In the genomic region with DNA sequence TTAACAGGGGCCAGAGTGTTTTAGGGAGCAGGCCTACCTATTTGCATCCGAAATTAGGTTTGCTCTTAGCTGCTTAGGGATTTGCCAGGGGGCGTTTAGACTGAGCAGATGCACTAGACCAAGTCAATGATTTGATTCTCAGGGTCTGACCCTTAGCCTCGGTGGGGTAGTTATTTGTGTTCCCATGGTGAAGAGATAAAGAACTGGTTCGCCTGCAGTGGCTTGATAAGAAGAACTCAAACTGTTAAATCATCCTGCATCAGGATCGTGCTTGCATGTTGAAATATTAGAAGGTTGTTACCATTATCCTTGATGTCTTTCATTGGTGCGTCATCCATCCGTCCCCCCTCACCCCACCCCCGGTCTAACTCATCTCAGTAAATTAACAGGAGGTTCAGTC, we compare ENCODE assay signal across 8 mouse cellular contexts. TPM values are rescaled to one million over a fixed set of nuclear protein-coding genes. Genes with fewer than 3 reads are reported as not detected.
A peak's percentile ranks its signal among the peaks of the same experiment; 100 is the strongest.
DNase-seq lines count a peak whose midpoint lies in the region; ATAC-seq and TF ChIP-seq lines count a peak whose summit lies in the region.

No protein-coding gene starts in this region.

- H3K4me3 ChIP-seq in heart, embryonic 15.5 days = peak overlapping the region; percentile 66
- H3K4me3 ChIP-seq in bone marrow, adult 2 months (replicated peaks; ENCODE audit: control insufficient read depth, low read depth, low read length) = peak overlapping the region; percentile 53
- peak overlapping the region; percentile 58 for H3K4me3 ChIP-seq in forebrain, postnatal 0 days (ENCODE audit: low read depth, low read length)
- peak overlapping the region; percentile 73 for H3K4me3 ChIP-seq in liver, postnatal 0 days (ENCODE audit: low read depth, low read length)

- H3K4me2 ChIP-seq in heart, embryonic 15.5 days = peak overlapping the region; percentile 74
- peak overlapping the region; percentile 57 for H3K4me2 ChIP-seq in forebrain, postnatal 0 days (ENCODE audit: low read depth)
- peak overlapping the region; percentile 73 for H3K4me2 ChIP-seq in liver, postnatal 0 days (ENCODE audit: low read depth, low read length)

- ATAC-seq in heart, embryonic 15.5 days (replicated peaks; ENCODE audit: insufficient number of reproducible peaks, insufficient read depth, low FRiP score, low read depth) = no peak
- no peak for ATAC-seq in forebrain, postnatal 0 days
- ATAC-seq in liver, postnatal 0 days = peak; percentile 22
- no peak for ATAC-seq in activated CD4-positive, CD25-positive, alpha-beta regulatory T cell, adult 4 months

- TF ChIP-seq CTCF in bone marrow, adult 2 months (IDR thresholded peaks at IDR 0.05; ENCODE audit: control insufficient read depth, insufficient read depth, low read length) = no peak
- TF ChIP-seq CTCF in forebrain, postnatal 0 days (IDR thresholded peaks at IDR 0.05; ENCODE audit: low read depth) = no peak
- TF ChIP-seq CTCF in liver, postnatal 0 days (IDR thresholded peaks at IDR 0.05; ENCODE audit: low read depth) = no peak

- WGBS in heart, embryonic 15.5 days = 15% methylated on average over 8 of the region's 8 CpGs
- WGBS in bone marrow, adult 2 months = 11% methylated on average over 8 of the region's 8 CpGs
- WGBS in forebrain, postnatal 0 days = 38% methylated on average over 8 of the region's 8 CpGs
- 17% methylated on average over 8 of the region's 8 CpGs for WGBS in liver, postnatal 0 days (ENCODE audit: insufficient replicate concordance)

- H3K9ac ChIP-seq in heart, embryonic 15.5 days = peak overlapping the region; percentile 41
- peak overlapping the region; percentile 85 for H3K9ac ChIP-seq in forebrain, postnatal 0 days
- peak overlapping the region; percentile 80 for H3K9ac ChIP-seq in liver, postnatal 0 days (replicated peaks)

- H3K4me1 ChIP-seq in heart, embryonic 15.5 days (replicated peaks) = no peaks in the 10 kb centered on the region
- H3K4me1 ChIP-seq in bone marrow, adult 2 months (ENCODE audit: control insufficient read depth, insufficient read depth, low read length) = no peaks in the 10 kb centered on the region; the same call in 1 of the 2 replicates
- no peaks in the 10 kb centered on the region for H3K4me1 ChIP-seq in forebrain, postnatal 0 days (ENCODE audit: insufficient read depth)
- H3K4me1 ChIP-seq in liver, postnatal 0 days (ENCODE audit: insufficient read depth) = peaks cover 3% of the 10 kb centered on the region; the same call in 1 of the 2 replicates

- H3K9me3 ChIP-seq in heart, embryonic 15.5 days (replicated peaks) = no peaks in the 10 kb centered on the region
- H3K9me3 ChIP-seq in forebrain, postnatal 0 days (ENCODE audit: low read length) = no peaks in the 10 kb centered on the region
- H3K9me3 ChIP-seq in liver, postnatal 0 days (ENCODE audit: low read length) = no peaks in the 10 kb centered on the region

- no peaks in the 10 kb centered on the region for H3K36me3 ChIP-seq in heart, embryonic 15.5 days
- no peaks in the 10 kb centered on the region for H3K36me3 ChIP-seq in forebrain, postnatal 0 days (ENCODE audit: insufficient read depth)
- H3K36me3 ChIP-seq in liver, postnatal 0 days (replicated peaks; ENCODE audit: insufficient read depth, low read length) = no peaks in the 10 kb centered on the region

- DNase-seq in heart, adult 9 months (ENCODE audit: low spot score in 2 of 2) = no peak
- DNase-seq in A20 (ENCODE audit: low read depth, low spot score) = peak; percentile 47
- peak; percentile 8 for DNase-seq in forebrain, postnatal 0 days
- peak; percentile 16 for DNase-seq in liver, postnatal 0 days
- no peak for DNase-seq in urinary bladder, postnatal 36 days (ENCODE audit: low spot score in 2 of 2)

- peak overlapping the region; percentile 94 for H3K27ac ChIP-seq in heart, embryonic 15.5 days
- no peak overlapping the region for H3K27ac ChIP-seq in bone marrow, adult 2 months (ENCODE audit: control insufficient read depth, insufficient read depth, low read depth, low read length, poor library complexity)
- H3K27ac ChIP-seq in forebrain, postnatal 0 days (ENCODE audit: low read depth, low read length) = peak overlapping the region; percentile 93
- H3K27ac ChIP-seq in liver, postnatal 0 days (ENCODE audit: low read depth) = peak overlapping the region; percentile 85

- H3K27me3 ChIP-seq in heart, embryonic 15.5 days = no peaks in the 10 kb centered on the region
- no peaks in the 10 kb centered on the region for H3K27me3 ChIP-seq in forebrain, postnatal 0 days (ENCODE audit: insufficient read depth, low read length)
- no peaks in the 10 kb centered on the region for H3K27me3 ChIP-seq in liver, postnatal 0 days (ENCODE audit: insufficient read depth, low read length)

- peak; percentile 91 for TF ChIP-seq EP300 in liver, postnatal 0 days (IDR thresholded peaks at IDR 0.05; ENCODE audit: low read depth)

- no peak for TF ChIP-seq POLR2A in bone marrow, adult 2 months (IDR thresholded peaks at IDR 0.05; ENCODE audit: borderline replicate concordance, control insufficient read depth, low read depth, low read length)

RNA-seq across cellular contexts. Expression of a gene that starts 1.7 kb away (rescaled TPM):
- 16.2 and 17.2 TPM in 2 replicates for polyA plus RNA-seq in heart, embryonic 15.5 days (2015; fragmentation: Nextera tagmentation; extraction: Ambion mirVana)
- polyA plus RNA-seq in bone marrow, adult 2 months (2011; ENCODE audit: insufficient read depth, insufficient read length, low replicate concordance, missing spikeins) = 72.1 and 119 TPM in 2 replicates
- 22.4 and 33.7 TPM in 2 replicates for total RNA-seq in forebrain, postnatal 0 days (2014; rRNA removed)
- 9.8 and 10.1 TPM in 2 replicates for polyA plus RNA-seq in forebrain, postnatal 0 days (2015; fragmentation: Nextera tagmentation; extraction: Ambion mirVana)
- polyA plus RNA-seq in liver, postnatal 0 days (2015; fragmentation: Nextera tagmentation; extraction: Ambion mirVana) = 12.8 and 14.1 TPM in 2 replicates
- 10 to 100 TPM; 23.4 to 26.6 TPM for polyA plus RNA-seq in activated CD4-positive, CD25-positive, alpha-beta regulatory T cell, adult 4 months (2017; shearing (Covaris generic))

RNA-seq across cellular contexts. Expression of a gene that starts 8.6 kb away (rescaled TPM):
- 2.1 and 2.9 TPM in 2 replicates for polyA plus RNA-seq in heart, embryonic 15.5 days (2015; fragmentation: Nextera tagmentation; extraction: Ambion mirVana)
- 4.8 TPM in 1 of 2 replicates, not detected in the other for polyA plus RNA-seq in bone marrow, adult 2 months (2011; ENCODE audit: insufficient read depth, insufficient read length, low replicate concordance, missing spikeins)
- not detected in 2 replicates for total RNA-seq in forebrain, postnatal 0 days (2014; rRNA removed)
- 0.57 and 1.6 TPM in 2 replicates for polyA plus RNA-seq in forebrain, postnatal 0 days (2015; fragmentation: Nextera tagmentation; extraction: Ambion mirVana)
- 0.90 TPM in 1 of 2 replicates, not detected in the other for polyA plus RNA-seq in liver, postnatal 0 days (2015; fragmentation: Nextera tagmentation; extraction: Ambion mirVana)
- 10 to 100 TPM in 1 of 2 experiments, 1 to 10 TPM in 1; 2.2 to 15.6 TPM for polyA plus RNA-seq in activated CD4-positive, CD25-positive, alpha-beta regulatory T cell, adult 4 months (2017; shearing (Covaris generic))

Comparison
In these comparisons a context has a peak if more than half of its experiments do, and no peak if none do; other contexts are left out.
1. DNase-seq: peak in A20 (single experiment), forebrain, postnatal 0 days (single experiment) and liver, postnatal 0 days (single experiment); none in heart, adult 9 months (0 of 2) and urinary bladder, postnatal 36 days (0 of 2).
2. Peak in every context shown above with its lines, with median percentiles within 50 percentile points of each other: H3K4me2 ChIP-seq, H3K4me3 ChIP-seq and H3K9ac ChIP-seq.